In the genomic region with DNA sequence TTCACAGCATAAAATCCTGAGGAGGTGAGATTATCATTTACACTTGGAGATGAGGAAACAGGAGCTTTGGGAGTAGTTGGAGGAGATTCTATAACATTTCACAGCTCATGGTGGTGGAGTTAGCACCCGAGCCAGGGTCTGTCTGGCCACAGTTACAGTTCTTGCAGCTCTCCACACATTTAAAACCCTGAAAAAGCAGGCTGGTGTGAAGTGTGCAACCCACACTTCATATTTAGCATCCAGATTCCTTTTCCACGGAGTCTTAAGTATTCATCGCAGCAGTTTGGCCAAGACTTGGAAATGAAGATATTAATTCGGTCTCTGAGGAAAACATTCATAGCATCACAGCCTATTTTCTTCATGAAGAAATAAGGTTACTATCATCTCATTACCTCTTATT, we compare ENCODE assay signal across 15 mouse cellular contexts.
"Had no signal": no experiment of that assay in that cellular context is flagged by ENCODE, and none has a peak within 500 bp of the region (broad histone marks: within the 10 kb centered on the region; RNA-seq: fewer than 3 reads in every experiment).

No protein-coding gene starts in this region.

- H3K4me2 ChIP-seq: limb, embryonic 15.5 days; liver, embryonic 12.5 days; lung, embryonic 14.5 days; neural tube, embryonic 15.5 days had no signal

- ATAC-seq: liver, embryonic 12.5 days had no signal

- H3K27me3 ChIP-seq: limb, embryonic 15.5 days; liver, embryonic 12.5 days; neural tube, embryonic 15.5 days had no signal

- H3K9me3 ChIP-seq: limb, embryonic 15.5 days; liver, embryonic 12.5 days; midbrain, embryonic 10.5 days; neural tube, embryonic 15.5 days had no signal

- H3K4me1 ChIP-seq: limb, embryonic 15.5 days; liver, embryonic 12.5 days; midbrain, embryonic 10.5 days; neural tube, embryonic 15.5 days had no signal

- H3K36me3 ChIP-seq: limb, embryonic 15.5 days; liver, embryonic 12.5 days; midbrain, embryonic 10.5 days; neural tube, embryonic 15.5 days had no signal

- DNase-seq: kidney, adult 18-20 months; kidney, postnatal 10 days; kidney, postnatal 4 days; lung, embryonic 14.5 days; lung, postnatal 10 days; lung, postnatal 4 days; midbrain, embryonic 14.5 days; thymus, adult 18-20 months; thymus, postnatal 14 days had no signal

- H3K27ac ChIP-seq: left cerebral cortex, adult 2 months; limb, embryonic 15.5 days; liver, embryonic 12.5 days; midbrain, embryonic 10.5 days; neural tube, embryonic 15.5 days had no signal

- H3K4me3 ChIP-seq: left cerebral cortex, adult 2 months; limb, embryonic 15.5 days; liver, embryonic 12.5 days; midbrain, embryonic 10.5 days; myocyte; neural tube, embryonic 15.5 days had no signal

- H3K9ac ChIP-seq: limb, embryonic 15.5 days; liver, embryonic 12.5 days; lung, embryonic 14.5 days; neural tube, embryonic 15.5 days had no signal
